Mouse (Mus musculus) thymus, adult 2 months (tissue): ENCODE results near the gene Vdr.

Experiments used
- CTCF ChIP-seq: fragments of 200-500 bp; IDR thresholded peaks from 2 replicates; pipeline ENCODE4 v1.5.1; 2012; ENCODE audit warnings: mild to moderate bottlenecking, control low read depth, low read length, moderate library complexity, borderline replicate concordance; ENCODE audit not compliant: control insufficient read depth, poor library complexity, insufficient read depth; ENCODE audit errors: extremely low read depth
- POLR2A ChIP-seq: fragments of 200-500 bp; IDR thresholded peaks from 2 replicates; pipeline ENCODE4 v1.6.1; 2012; ENCODE audit warnings: mild to moderate bottlenecking, low read length, control low read depth, moderate library complexity; ENCODE audit not compliant: control insufficient read depth, poor library complexity, insufficient read depth; ENCODE audit errors: extremely low read depth

GRCm38 (mm10) chr15:97955286-97955685 lies 44.9 kb upstream of the Vdr start:
- TF ChIP-seq POLR2A (no peak), CTCF (no peak)
